Mouse (Mus musculus) G1E-ER4 (cell line): ENCODE data around the gene Ly6g5c. TPM values are rescaled to one million over a fixed set of nuclear protein-coding genes. Genes with fewer than 3 reads are reported as not detected.

ENCODE experiments used
- GATA1 ChIP-seq: IDR thresholded peaks from one replicate; pipeline ENCODE4 v1.8.0; 2012; ENCODE audit warnings: low read length, inconsistent platforms
- polyA plus RNA-seq: library from polyadenylated mRNA; stranded (reverse); fragments of >175 nt; gene quantifications from 2 replicates; pipeline ENCODE4 v1.2.3, GENCODE M21; 2012

Gene Ly6g5c
- not detected in 2 replicates for polyA plus RNA-seq

DNA sequence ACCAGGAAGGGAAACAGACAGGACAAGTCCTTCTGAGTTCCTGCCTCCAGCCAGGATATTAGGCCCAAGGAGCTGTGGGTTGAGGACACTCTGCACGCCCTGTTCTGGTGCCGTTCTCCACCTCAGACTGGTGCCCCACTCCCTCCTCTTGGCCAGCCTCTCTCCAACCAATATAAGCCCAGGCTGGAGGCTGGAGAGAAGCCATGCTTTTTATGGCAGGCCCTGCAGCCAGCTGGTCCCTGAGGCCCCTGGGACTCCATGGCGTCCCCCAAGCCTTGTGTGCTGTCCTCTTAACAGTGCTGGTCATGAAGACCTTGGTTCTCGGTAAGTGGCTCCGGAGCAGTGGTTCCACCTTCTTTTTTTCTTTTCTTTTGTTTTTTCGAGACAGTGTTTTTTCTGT, at the start of gene Ly6g5c:
Gene Ly6g5c, plus strand, starts transcription at position 183 of the 400 bp plus-strand sequence.
- TF ChIP-seq GATA1, result no peak

DNA sequence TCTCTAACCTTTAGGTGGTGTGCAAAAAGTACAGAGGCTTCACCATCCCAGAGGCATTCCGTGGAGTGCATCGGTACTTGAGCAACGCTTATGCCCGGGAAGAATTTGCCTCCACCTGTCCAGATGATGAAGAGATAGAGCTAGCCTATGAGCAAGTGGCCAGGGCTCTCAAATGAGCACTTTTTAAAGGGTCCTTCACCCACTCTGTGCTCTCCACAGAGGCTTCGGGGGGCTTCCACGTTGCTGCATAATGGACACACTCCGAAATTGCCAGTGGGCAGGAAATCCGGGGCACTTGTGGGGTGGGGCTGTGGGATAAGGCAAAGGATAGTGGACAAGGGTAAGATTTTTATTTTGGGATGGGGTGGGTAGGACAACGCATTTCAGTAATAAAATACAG, 49.8 kb upstream of the Ly6g5c start:
- no peak for TF ChIP-seq GATA1

DNA sequence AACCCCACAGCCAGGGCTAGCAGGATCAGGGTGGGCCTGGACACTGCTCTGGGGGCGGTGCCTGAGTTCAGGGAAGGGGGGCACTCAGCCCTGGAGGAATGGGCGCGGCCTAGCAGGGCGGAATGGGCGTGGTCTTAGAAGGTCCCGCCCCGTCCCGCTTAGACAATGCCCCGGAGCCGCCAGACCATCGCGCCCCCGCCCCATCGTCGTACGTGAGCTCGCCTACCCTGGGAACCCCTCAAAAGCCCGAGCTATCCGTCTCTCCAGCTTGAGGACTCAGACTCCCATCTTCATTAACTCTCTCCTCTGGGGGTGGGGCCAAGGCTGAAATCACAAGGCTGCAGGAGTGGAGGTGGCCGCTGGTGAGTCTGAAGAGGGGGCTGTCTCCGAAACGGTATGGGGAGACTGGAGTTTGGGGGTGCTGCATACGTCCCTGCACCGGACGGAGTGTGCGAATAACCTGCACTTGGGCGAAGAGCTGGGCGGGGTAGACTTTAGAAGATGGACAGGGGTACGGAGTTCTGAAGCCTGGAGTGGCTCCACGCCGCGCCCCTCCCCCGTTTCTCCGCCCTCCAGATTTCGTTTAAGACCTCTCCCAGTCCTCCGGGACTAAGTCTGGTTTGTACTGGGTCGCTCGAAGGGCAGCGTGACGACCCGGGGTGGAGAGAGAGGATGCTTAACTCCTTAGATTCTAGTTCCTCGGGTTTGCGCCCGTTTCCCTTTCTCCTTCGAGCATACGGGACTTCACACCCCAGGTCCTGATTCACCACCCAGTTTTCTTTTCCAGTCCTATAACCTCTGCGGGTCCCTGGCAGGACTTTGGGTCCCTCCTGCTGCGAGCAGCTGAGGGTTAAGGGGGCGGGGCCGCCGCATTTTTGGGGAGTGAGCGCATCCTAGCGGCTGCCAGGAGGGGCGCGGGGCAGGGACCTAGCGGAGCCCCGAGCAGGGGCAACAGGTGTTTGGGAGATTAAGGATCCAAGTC, 48.9 kb upstream of the Ly6g5c start, which contains the start of gene Ddah2:
Gene Ddah2, plus strand, starts transcription at position 125 of the 982 bp plus-strand sequence.
- TF ChIP-seq GATA1, result no peak

DNA sequence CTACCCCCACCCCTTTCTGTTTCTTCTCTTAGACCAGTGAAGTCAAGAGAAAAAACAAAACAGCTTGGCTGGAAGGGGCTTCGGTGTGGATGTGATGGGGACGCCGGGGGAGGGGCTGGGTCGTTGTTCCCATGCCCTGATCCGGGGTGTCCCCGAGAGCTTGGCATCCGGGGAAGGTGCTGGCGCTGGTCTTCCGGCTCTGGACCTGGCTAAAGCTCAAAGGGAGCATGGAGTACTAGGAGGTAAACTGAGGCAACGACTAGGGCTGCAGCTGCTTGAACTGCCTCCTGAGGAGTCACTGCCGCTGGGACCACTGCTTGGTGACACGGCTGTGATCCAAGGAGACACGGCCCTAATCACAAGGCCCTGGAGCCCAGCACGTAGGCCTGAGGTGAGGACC, 48.0 kb upstream of the Ly6g5c start:
- no peak for TF ChIP-seq GATA1

DNA sequence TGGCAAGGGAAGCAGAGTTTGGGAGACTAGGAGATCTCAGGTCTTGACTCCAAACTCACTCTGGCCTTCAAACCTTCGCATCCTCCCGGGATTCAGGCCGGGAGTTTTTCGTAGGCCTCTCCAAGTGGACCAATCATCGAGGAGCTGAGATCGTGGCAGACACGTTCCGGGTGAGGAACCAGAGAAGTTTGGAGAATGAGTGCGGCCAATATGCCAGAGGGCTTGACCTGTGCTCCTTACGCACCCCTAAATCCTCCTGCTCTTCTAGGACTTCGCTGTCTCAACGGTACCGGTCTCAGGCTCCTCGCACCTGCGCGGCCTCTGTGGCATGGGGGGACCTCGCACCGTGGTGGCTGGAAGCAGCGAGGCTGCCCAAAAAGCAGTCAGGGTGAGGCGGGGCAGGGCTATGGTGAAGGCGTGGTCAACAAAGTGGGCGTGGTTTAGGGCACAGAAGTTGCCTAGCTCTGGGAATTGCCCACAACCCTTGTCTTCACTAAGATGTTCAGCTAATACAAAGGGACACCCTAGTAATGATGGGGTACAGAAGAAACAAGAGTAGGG, 47.3 kb upstream of the Ly6g5c start:
- TF ChIP-seq GATA1, result no peak

DNA sequence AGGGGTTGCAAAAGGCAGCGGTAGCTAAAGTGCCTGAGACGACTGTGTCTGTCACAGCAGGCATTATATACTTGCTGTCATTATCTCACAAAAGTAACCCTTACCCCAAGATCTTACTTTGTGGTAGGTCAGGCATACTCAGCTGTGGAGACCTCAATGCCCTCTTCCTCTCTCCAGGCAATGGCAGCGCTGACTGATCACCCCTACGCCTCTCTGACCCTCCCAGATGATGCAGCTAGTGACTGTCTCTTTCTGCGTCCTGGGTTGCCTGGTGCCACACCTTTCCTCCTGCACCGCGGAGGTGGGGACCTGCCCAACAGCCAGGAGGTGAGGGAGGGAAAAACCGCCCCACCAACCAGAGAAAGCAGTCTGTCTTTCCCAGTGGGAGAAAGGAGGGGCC, 46.8 kb upstream of the Ly6g5c start:
- no peak for TF ChIP-seq GATA1

DNA sequence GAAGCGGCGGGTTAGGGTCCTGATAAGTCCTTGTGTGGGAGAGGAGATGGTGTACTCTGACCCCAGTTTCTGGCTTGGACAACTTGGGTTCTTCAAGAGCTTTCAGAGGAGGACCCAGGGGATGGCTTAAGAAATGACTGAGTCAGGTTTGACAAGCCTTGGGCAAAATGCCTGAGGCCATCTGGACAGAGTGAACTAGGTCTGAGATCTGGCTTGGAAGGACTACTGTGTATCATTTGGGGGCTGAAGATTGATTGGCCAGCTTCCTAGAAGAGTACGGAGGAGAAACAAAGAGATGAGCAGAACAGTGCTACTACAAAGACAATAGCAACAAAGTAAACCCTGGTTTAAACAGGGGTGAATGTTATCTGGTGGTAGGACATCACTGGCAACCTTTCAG, 44.6 kb upstream of the Ly6g5c start:
- no peak for TF ChIP-seq GATA1

DNA sequence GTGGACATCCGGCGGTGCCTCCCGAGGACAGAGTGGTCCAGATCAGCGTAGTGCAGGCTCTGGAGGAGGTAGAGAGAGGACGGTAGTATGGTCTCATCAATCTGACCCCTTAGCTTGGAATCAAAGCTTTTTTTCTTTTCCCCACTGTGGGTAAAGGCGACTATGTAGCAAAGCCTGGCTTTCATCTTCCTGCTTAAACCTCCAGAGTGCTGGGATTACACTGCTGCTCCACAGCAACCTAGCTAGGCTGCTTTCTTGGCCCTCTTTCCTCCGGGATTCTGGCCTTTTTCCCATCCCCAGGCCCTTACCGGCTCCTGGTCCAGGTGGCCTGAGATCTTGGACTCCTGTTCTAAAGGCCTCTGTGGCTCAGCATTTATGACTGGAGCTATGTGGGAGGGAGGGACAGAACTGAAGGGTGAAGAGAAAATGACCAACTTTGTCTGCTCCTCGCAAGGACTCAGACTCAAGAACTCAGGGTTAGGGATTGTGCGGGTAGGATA, 43.7 kb upstream of the Ly6g5c start:
- no peak for TF ChIP-seq GATA1

DNA sequence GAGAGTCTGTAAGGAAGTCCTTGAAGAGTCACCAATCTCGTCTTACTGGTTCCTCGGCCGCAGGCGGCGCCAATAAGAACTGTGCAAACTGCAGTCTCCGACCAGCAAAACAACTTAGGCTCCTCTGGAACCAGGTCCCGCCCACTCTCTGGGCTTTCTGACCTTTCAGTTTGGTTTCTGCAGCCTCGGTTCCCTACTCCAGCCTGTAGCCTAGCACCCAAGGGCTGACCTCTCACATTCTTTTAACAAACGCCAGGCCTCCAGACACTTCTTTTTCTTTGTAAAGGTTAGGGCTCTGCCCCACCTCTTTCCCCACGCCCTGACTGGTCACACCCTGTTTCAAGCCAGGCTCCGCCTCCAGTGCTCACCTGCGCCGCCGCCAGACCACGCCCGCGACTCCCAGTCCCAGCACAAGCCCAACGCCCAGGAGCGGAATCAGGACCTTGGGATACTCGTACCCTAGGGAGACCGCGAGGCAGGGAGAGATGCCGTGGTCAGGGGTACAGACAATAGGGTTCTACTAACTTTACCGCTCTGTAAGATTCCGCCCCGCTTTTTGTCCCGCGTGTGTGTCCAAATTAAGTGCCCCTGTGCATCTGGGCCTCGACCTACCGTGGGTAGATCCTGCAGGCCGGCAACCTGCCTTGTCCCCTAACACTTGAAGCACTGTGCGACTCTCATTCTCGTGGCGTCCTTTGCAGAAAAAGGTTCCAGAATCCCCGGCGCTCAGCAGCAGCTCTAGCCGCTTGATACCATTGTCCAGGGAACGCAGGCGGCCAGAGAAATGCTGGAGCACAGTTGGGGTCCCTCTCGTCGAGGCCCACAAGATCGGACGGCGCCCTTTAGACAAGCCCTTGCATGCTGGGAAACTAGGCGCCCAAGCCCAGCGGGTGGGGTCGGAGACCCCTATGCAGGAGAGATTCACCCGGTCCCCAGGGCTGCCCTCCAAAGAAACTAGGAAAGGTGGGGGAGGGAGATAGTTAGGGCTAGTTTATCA, 42.8 kb upstream of the Ly6g5c start, which contains the start of gene Ly6g6c:
Gene Ly6g6c, plus strand, starts transcription at position 438 of the 997 bp plus-strand sequence.
- TF ChIP-seq GATA1, result no peak

DNA sequence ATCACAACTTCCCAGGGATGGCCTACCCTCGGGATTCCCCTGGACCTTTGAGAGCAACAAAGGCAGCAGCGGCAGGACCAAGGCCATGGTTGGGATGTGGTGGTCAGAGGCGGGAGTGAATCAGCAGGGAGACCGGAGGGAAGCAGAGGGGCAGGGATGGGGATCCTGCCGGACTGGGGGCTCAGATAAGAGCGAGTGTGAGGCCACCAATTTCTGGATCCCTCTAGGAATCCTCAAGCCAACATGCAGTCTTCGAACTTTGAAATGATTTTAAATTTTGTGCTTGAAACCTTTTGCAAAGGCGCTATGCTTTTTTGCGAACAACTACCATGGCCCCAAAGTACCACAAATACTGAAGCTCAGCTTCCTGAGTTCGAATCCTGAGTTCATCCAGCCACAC, 42.0 kb upstream of the Ly6g5c start, which contains the start of gene Mpig6b:
Gene Mpig6b, minus strand, starts transcription at position 101 of the 400 bp plus-strand sequence.
- TF ChIP-seq GATA1, result no peak

DNA sequence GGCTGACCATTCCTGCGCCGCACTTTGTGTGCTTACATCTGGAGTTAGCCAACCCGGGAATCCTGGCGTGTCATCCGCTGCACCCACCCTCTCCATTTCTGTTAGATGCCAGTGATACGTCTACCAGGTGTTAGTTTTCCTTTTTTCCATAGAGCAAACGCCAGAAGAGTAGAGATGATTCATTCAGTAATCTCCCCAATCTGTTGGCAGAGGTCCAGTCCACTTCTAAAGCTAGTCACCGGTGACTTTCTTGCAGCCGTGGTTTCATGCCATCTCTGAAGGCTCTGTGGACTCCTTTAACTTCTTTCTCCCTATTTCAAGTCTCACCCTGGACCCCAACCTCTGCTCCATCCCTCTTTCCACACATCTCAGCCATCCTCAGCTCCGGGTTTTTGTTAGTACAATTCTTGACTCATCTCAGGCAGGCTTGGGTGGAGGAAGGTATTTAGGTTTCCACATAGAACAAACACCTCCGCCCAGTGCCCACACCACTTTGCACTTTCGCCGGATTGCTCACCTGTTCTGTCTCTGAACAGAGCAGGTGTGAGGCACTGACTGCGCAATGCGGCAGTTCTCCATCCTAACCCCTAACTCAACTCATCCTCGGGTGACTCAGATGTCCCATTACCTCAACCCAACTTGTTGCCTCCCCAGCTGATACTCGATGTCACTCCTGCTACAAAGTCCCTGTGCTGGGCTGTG, 39.7 kb upstream of the Ly6g5c start:
- TF ChIP-seq GATA1, result no peak

DNA sequence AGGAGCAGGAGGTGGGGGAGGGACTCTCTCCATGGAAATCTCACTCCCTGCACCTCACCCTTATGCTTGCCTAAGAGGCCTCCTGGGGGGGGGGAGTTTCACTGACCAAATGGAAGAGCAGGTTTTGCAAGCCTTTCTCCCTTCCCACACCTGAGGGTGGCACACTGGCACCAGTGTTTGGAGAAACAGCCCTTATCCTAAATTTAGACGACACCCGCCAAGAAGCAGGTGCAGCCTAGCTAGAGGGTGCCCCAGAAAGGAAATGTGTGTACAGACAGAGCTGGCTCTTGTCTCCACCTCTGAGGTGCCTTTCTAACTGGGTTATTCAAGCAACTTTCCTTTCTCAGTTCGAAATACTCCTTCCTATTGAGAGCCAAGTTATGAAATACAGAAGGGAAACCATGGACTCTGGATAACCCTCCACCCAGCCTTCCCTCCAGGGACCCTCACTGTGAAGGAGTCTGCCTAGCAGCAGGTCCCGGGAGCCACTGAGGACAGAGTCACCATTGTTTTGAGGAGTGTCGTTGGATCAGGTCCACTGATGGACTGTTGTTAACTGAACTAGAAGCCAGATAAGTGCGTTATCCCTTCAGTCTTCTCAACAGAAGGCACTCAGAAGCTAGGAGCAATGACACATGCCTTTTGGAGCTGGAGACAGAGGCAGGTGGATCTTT, 37.4 kb upstream of the Ly6g5c start:
- no peak for TF ChIP-seq GATA1

DNA sequence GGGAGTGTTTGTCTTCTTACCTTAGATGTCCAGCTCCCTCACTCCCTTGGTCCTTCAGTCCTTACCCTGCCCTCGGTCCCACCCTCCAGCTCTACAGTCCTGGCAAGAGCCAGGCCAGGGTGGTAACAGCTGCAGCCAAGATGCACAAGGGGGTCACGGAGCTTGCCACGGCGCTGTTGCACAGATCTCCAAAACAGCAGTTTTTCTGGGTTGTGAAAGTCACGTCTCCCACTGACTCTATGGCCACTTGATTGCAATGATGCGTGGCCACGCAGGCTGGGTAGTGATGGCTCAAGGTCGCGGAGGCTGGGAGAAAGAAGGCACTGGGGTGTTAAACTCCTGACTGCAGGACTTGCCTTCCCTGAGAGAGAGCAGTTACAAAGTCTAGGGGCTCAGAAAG, 36.6 kb upstream of the Ly6g5c start:
- no peak for TF ChIP-seq GATA1

DNA sequence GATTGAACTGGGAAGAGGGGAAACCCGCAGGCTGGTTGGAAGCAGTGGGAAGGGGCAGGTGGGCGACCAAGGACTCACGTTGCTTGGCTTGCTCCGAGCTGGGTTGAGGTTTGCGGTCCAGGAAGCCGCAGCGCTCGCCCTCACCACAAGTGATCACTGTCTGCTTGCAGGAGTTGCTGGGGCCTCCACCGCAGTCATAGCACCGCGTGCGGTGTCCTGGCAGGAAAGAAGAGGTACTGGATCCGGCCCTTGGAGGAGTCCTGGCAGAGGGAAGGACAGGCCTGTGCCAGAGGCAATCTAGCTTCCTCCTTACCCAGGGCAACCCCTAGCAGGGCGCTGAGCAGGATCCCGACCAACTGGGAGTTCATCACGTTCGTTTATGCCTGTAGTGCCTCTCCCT, 34.0 kb upstream of the Ly6g5c start:
- no peak for TF ChIP-seq GATA1
